Mouse (Mus musculus): ENCODE measurements around the gene Prrx1. TPM values are rescaled to one million over a fixed set of nuclear protein-coding genes. Genes with fewer than 3 reads are reported as not detected.

The Prrx1 gene
- polyA plus RNA-seq, 1 experiment from 2014 or later: 128 TPM

GRCm38 (mm10) chr1:163338525-163339218 lies 25.2 kb upstream of the Prrx1 start:
- no peaks in the 10 kb centered on the region for H3K27me3 ChIP-seq (replicated peaks; ENCODE audit: low read depth, poor library complexity, severe bottlenecking)
- no peak for DNase-seq (ENCODE audit: low spot score)
- H3K4me3 ChIP-seq: no peak overlapping the region
- no peak overlapping the region for H3K27ac ChIP-seq (replicated peaks)
- H3K9me3 ChIP-seq: no peaks in the 10 kb centered on the region
- H3K4me1 ChIP-seq: peaks cover 11% of the 10 kb centered on the region; the same call in 1 of the 2 replicates
- H3K36me3 ChIP-seq (replicated peaks): no peaks in the 10 kb centered on the region
- 76% methylated on average over 7 of the region's 7 CpGs for whole genome bisulfite sequencing

GRCm38 (mm10) chr1:163337821-163338220 lies 24.3 kb upstream of the Prrx1 start:
- Histone ChIP-seq H3K27ac (replicated peaks) (no peak overlapping the region), H3K4me3 (no peak overlapping the region), H3K4me1 (peaks cover 11% of the 10 kb centered on the region; the same call in 1 of the 2 replicates), H3K9me3 (0 out of 2 replicates have a peak, but pooled peaks cover 2% of the 10 kb centered on the region), H3K27me3 (replicated peaks; ENCODE audit: low read depth, poor library complexity, severe bottlenecking) (no peaks in the 10 kb centered on the region), H3K36me3 (replicated peaks) (no peaks in the 10 kb centered on the region)
- no peak for DNase-seq (ENCODE audit: low spot score)
- 93% methylated on average over 2 of the region's 2 CpGs for WGBS

GRCm38 (mm10) chr1:163327279-163327678 lies 13.8 kb upstream of the Prrx1 start:
- no peak overlapping the region for H3K4me3 ChIP-seq
- H3K36me3 ChIP-seq (replicated peaks): no peaks in the 10 kb centered on the region
- no peaks in the 10 kb centered on the region for H3K4me1 ChIP-seq
- H3K27me3 ChIP-seq (replicated peaks; ENCODE audit: low read depth, poor library complexity, severe bottlenecking): no peaks in the 10 kb centered on the region
- H3K9me3 ChIP-seq: no peaks in the 10 kb centered on the region
- no peak for DNase-seq (ENCODE audit: low spot score)
- H3K27ac ChIP-seq (replicated peaks): no peak overlapping the region
- WGBS: 49% methylated on average over 2 of the region's 2 CpGs

- Histone ChIP-seq H3K4me3 (no peak overlapping the region), H3K27me3 (replicated peaks; ENCODE audit: low read depth, poor library complexity, severe bottlenecking) (peaks cover 29% of the 10 kb centered on the region), H3K4me1 (peaks cover 20% of the 10 kb centered on the region), H3K9me3 (no peaks in the 10 kb centered on the region), H3K27ac (replicated peaks) (no peak overlapping the region), H3K36me3 (replicated peaks) (no peaks in the 10 kb centered on the region)
- DNase-seq (ENCODE audit: low spot score): no peak
- 72% methylated on average over 3 of the region's 3 CpGs for WGBS
Measured at GRCm38 (mm10) chr1:163319669-163320571, 6.4 kb upstream of the Prrx1 start.

GRCm38 (mm10) chr1:163316920-163317319 lies 3.4 kb upstream of the Prrx1 start:
- peaks cover 43% of the 10 kb centered on the region for H3K4me1 ChIP-seq
- WGBS: 26% methylated on average over 1 of the region's 1 CpGs
- no peak for DNase-seq (ENCODE audit: low spot score)
- H3K27ac ChIP-seq (replicated peaks): no peak overlapping the region
- peaks cover 41% of the 10 kb centered on the region for H3K27me3 ChIP-seq (replicated peaks; ENCODE audit: low read depth, poor library complexity, severe bottlenecking)
- no peaks in the 10 kb centered on the region for H3K36me3 ChIP-seq (replicated peaks)
- no peaks in the 10 kb centered on the region for H3K9me3 ChIP-seq
- no peak overlapping the region for H3K4me3 ChIP-seq

GRCm38 (mm10) chr1:163314829-163315301 lies 1.4 kb upstream of the Prrx1 start:
- peak overlapping the region; percentile 99 for H3K27ac ChIP-seq (replicated peaks)
- no peaks in the 10 kb centered on the region for H3K9me3 ChIP-seq
- under 1% methylated on average over 23 of the region's 23 CpGs for WGBS

GRCm38 (mm10) chr1:163313921-163314725 lies 613 bp upstream of the Prrx1 start:
- H3K4me1 ChIP-seq: peaks cover 57% of the 10 kb centered on the region

More at GRCm38 (mm10) chr1:163314829-163315301, 1.4 kb upstream of the Prrx1 start:
- H3K4me3 ChIP-seq: peak overlapping the region; percentile 72
- peak; percentile 88 for DNase-seq (ENCODE audit: low spot score)
- peaks cover 61% of the 10 kb centered on the region for H3K27me3 ChIP-seq (replicated peaks; ENCODE audit: low read depth, poor library complexity, severe bottlenecking)
- H3K36me3 ChIP-seq (replicated peaks): peaks cover 9% of the 10 kb centered on the region
- peaks cover 51% of the 10 kb centered on the region for H3K4me1 ChIP-seq

GRCm38 (mm10) chr1:163311861-163312811 lies 1.4 kb downstream of the Prrx1 start:
- peak; percentile 75 for DNase-seq (ENCODE audit: low spot score)
- Histone ChIP-seq H3K9me3 (no peaks in the 10 kb centered on the region), H3K4me1 (peaks cover 75% of the 10 kb centered on the region), H3K36me3 (replicated peaks) (peaks cover 15% of the 10 kb centered on the region), H3K4me3 (peak overlapping the region; percentile 72), H3K27ac (replicated peaks) (peak overlapping the region; percentile 99), H3K27me3 (replicated peaks; ENCODE audit: low read depth, poor library complexity, severe bottlenecking) (peaks cover 82% of the 10 kb centered on the region)
- under 1% methylated on average over 59 of the region's 59 CpGs for WGBS

More at GRCm38 (mm10) chr1:163313921-163314725, 613 bp upstream of the Prrx1 start:
- peaks cover 69% of the 10 kb centered on the region for H3K27me3 ChIP-seq (replicated peaks; ENCODE audit: low read depth, poor library complexity, severe bottlenecking)
- peak; percentile 69 for DNase-seq (ENCODE audit: low spot score)
- H3K27ac ChIP-seq (replicated peaks): peak overlapping the region; percentile 99
- H3K4me3 ChIP-seq: peak overlapping the region; percentile 72
- under 1% methylated on average over 21 of the region's 21 CpGs for WGBS
- H3K9me3 ChIP-seq: no peaks in the 10 kb centered on the region
- H3K36me3 ChIP-seq (replicated peaks): peaks cover 15% of the 10 kb centered on the region

GRCm38 (mm10) chr1:163311006-163311836 lies 2.3 kb downstream of the Prrx1 start:
- Histone ChIP-seq H3K4me3 (peak overlapping the region; percentile 72), H3K4me1 (peaks cover 71% of the 10 kb centered on the region), H3K36me3 (replicated peaks) (peaks cover 15% of the 10 kb centered on the region), H3K27ac (replicated peaks) (peak overlapping the region; percentile 99), H3K9me3 (no peaks in the 10 kb centered on the region), H3K27me3 (replicated peaks; ENCODE audit: low read depth, poor library complexity, severe bottlenecking) (peaks cover 78% of the 10 kb centered on the region)
- 4% methylated on average over 13 of the region's 13 CpGs for WGBS
- DNase-seq (ENCODE audit: low spot score): peak; percentile 33

- no peak for DNase-seq (ENCODE audit: low spot score)
Measured at GRCm38 (mm10) chr1:163310023-163310754, 3.3 kb downstream of the Prrx1 start.

More at GRCm38 (mm10) chr1:163310023-163310754, 3.3 kb downstream of the Prrx1 start:
- Histone ChIP-seq H3K36me3 (replicated peaks) (peaks cover 20% of the 10 kb centered on the region), H3K27ac (replicated peaks) (peak overlapping the region; percentile 99), H3K4me1 (peaks cover 61% of the 10 kb centered on the region), H3K4me3 (peak overlapping the region; percentile 72), H3K9me3 (no peaks in the 10 kb centered on the region), H3K27me3 (replicated peaks; ENCODE audit: low read depth, poor library complexity, severe bottlenecking) (peaks cover 68% of the 10 kb centered on the region)
- WGBS: 6% methylated on average over 8 of the region's 8 CpGs

All from embryonic facial prominence, embryonic 10.5 days (tissue).